Mouse (Mus musculus) cerebellum, adult 2 months (tissue): ENCODE measurements around the gene Zfp64.

Experiments
- CTCF ChIP-seq: fragments of 200-500 bp; IDR thresholded peaks from 2 replicates; pipeline ENCODE4 v1.5.1; 2011; ENCODE audit warnings: low read depth, mild to moderate bottlenecking, control low read depth, low read length, moderate library complexity, borderline replicate concordance; ENCODE audit not compliant: insufficient read depth
- POLR2A ChIP-seq: fragments of 200-500 bp; IDR thresholded peaks from 2 replicates; pipeline ENCODE4 v1.6.1; 2011; ENCODE audit warnings: low read length, control low read depth, borderline replicate concordance; ENCODE audit not compliant: insufficient read depth

DNA sequence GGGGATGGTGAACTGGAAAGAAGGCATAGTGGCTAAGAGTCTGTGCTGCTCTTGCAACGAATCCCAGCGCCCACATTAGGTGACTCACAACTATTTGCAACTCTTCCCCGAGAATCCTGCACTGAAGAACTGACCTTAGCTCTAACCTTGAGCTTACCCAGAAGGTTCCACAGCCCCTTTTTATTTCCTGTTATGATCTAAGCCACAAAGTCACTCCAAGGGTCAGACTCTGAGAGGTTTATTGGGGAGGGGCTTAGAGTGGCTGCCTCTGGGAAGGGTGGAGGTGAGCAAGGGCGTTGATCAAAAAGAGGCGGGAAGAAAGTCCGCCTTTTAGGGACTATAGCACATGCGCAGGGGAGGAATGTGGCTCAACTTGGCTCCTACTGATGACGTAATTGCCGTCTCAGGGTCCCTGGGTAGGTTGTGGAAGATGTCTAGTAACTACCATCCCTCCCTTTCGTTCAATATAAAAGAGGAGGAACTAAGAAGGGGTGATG is 511 bp upstream of the Zfp64 start:
- no peak for TF ChIP-seq CTCF
- no peak for TF ChIP-seq POLR2A
